Mouse (Mus musculus): ENCODE data around the gene Mgst2. TPM values are rescaled to one million over a fixed set of nuclear protein-coding genes. Genes with fewer than 3 reads are reported as not detected.

Gene Mgst2
- total and polyA plus RNA-seq, 2 experiments from 2014 or later: 8.7 to 16.5 TPM

GRCm38 (mm10) chr3:51705220-51705619, 45.1 kb downstream of the Mgst2 start:
- Histone ChIP-seq H3K9ac (replicated peaks; ENCODE audit: low read depth, low read length) (no peak overlapping the region), H3K4me1 (ENCODE audit: control insufficient read depth, insufficient read depth) (peaks cover 25% of the 10 kb centered on the region), H3K27me3 (ENCODE audit: control insufficient read depth, insufficient read depth, low read length) (no peaks in the 10 kb centered on the region), H3K27ac (ENCODE audit: low read depth) (no peak overlapping the region), H3K4me3 (ENCODE audit: low read depth, low read length) (no peak overlapping the region), H3K9me3 (replicated peaks; ENCODE audit: control insufficient read depth, low read length) (no peaks in the 10 kb centered on the region), H3K36me3 (replicated peaks; ENCODE audit: control insufficient read depth, insufficient read depth, low read length) (no peaks in the 10 kb centered on the region), H3K4me2 (ENCODE audit: low read depth, low read length) (no peak overlapping the region)
- no peak for DNase-seq (ENCODE audit: low spot score)
- ATAC-seq (ENCODE audit: insufficient read depth, low read depth): no peak
- 91% methylated on average over 7 of the region's 7 CpGs for WGBS
- TF ChIP-seq CTCF (IDR thresholded peaks at IDR 0.05; ENCODE audit: low read depth) (peak; percentile 46), EP300 (IDR thresholded peaks at IDR 0.05; ENCODE audit: low read depth) (no peak)

GRCm38 (mm10) chr3:51708375-51708745, 48.2 kb downstream of the Mgst2 start:
- H3K4me2 ChIP-seq (ENCODE audit: low read depth, low read length): peak overlapping the region; percentile 79
- ATAC-seq (ENCODE audit: insufficient read depth, low read depth) (peak; percentile 9; the same call in 1 of the 2 replicates), DNase-seq (ENCODE audit: low spot score) (no peak)
- whole genome bisulfite sequencing: 36% methylated on average over 1 of the region's 1 CpGs
- H3K9me3 ChIP-seq (replicated peaks; ENCODE audit: control insufficient read depth, low read length): no peaks in the 10 kb centered on the region
- H3K27me3 ChIP-seq (ENCODE audit: control insufficient read depth, insufficient read depth, low read length): no peaks in the 10 kb centered on the region
- no peak for TF ChIP-seq CTCF (IDR thresholded peaks at IDR 0.05; ENCODE audit: low read depth)
- TF ChIP-seq EP300 (IDR thresholded peaks at IDR 0.05; ENCODE audit: low read depth): no peak
- no peaks in the 10 kb centered on the region for H3K36me3 ChIP-seq (replicated peaks; ENCODE audit: control insufficient read depth, insufficient read depth, low read length)
- peaks cover 36% of the 10 kb centered on the region for H3K4me1 ChIP-seq (ENCODE audit: control insufficient read depth, insufficient read depth)
- H3K4me3 ChIP-seq (ENCODE audit: low read depth, low read length): peak overlapping the region; percentile 41
- H3K27ac ChIP-seq (ENCODE audit: low read depth): peak overlapping the region; percentile 98
- no peak overlapping the region for H3K9ac ChIP-seq (replicated peaks; ENCODE audit: low read depth, low read length)

GRCm38 (mm10) chr3:51708746-51709411, 48.7 kb downstream of the Mgst2 start:
- 9% methylated on average over 21 of the region's 21 CpGs for WGBS
- Histone ChIP-seq H3K27me3 (ENCODE audit: control insufficient read depth, insufficient read depth, low read length) (no peaks in the 10 kb centered on the region), H3K27ac (ENCODE audit: low read depth) (peak overlapping the region; percentile 98), H3K9me3 (replicated peaks; ENCODE audit: control insufficient read depth, low read length) (no peaks in the 10 kb centered on the region), H3K4me2 (ENCODE audit: low read depth, low read length) (peak overlapping the region; percentile 79), H3K4me1 (ENCODE audit: control insufficient read depth, insufficient read depth) (peaks cover 40% of the 10 kb centered on the region), H3K9ac (replicated peaks; ENCODE audit: low read depth, low read length) (peak overlapping the region; percentile 41), H3K36me3 (replicated peaks; ENCODE audit: control insufficient read depth, insufficient read depth, low read length) (no peaks in the 10 kb centered on the region), H3K4me3 (ENCODE audit: low read depth, low read length) (peak overlapping the region; percentile 41)
- ATAC-seq (ENCODE audit: insufficient read depth, low read depth) (peak; percentile 95), DNase-seq (ENCODE audit: low spot score) (peak; percentile 98)
- no peak for TF ChIP-seq CTCF (IDR thresholded peaks at IDR 0.05; ENCODE audit: low read depth)
- TF ChIP-seq EP300 (IDR thresholded peaks at IDR 0.05; ENCODE audit: low read depth): peak; percentile 93

- H3K36me3 ChIP-seq (replicated peaks; ENCODE audit: control insufficient read depth, insufficient read depth, low read length): no peaks in the 10 kb centered on the region
- H3K4me2 ChIP-seq (ENCODE audit: low read depth, low read length): 0 out of 2 replicates have a peak overlapping the region, but pooled peaks have one; percentile 7
- no peak for ATAC-seq (ENCODE audit: insufficient read depth, low read depth)
- no peak overlapping the region for H3K4me3 ChIP-seq (ENCODE audit: low read depth, low read length)
- H3K9me3 ChIP-seq (replicated peaks; ENCODE audit: control insufficient read depth, low read length): no peaks in the 10 kb centered on the region
- TF ChIP-seq EP300 (IDR thresholded peaks at IDR 0.05; ENCODE audit: low read depth) (no peak; the same call in 1 of the 2 replicates), CTCF (IDR thresholded peaks at IDR 0.05; ENCODE audit: low read depth) (no peak)
- H3K4me1 ChIP-seq (ENCODE audit: control insufficient read depth, insufficient read depth): peaks cover 40% of the 10 kb centered on the region
- 0 out of 2 replicates have a peak overlapping the region, but pooled peaks have one; percentile 46 for H3K27ac ChIP-seq (ENCODE audit: low read depth)
- no peak for DNase-seq (ENCODE audit: low spot score)
- WGBS: 10% methylated on average over 3 of the region's 3 CpGs
- H3K27me3 ChIP-seq (ENCODE audit: control insufficient read depth, insufficient read depth, low read length): no peaks in the 10 kb centered on the region
- no peak overlapping the region for H3K9ac ChIP-seq (replicated peaks; ENCODE audit: low read depth, low read length)
These were observed 52.2 kb downstream of the Mgst2 start for GRCm38 (mm10) chr3:51712382-51712781.

- H3K9ac ChIP-seq (replicated peaks; ENCODE audit: low read depth, low read length): no peak overlapping the region
- H3K9me3 ChIP-seq (replicated peaks; ENCODE audit: control insufficient read depth, low read length): no peaks in the 10 kb centered on the region
- no peaks in the 10 kb centered on the region for H3K27me3 ChIP-seq (ENCODE audit: control insufficient read depth, insufficient read depth, low read length)
- peaks cover 33% of the 10 kb centered on the region for H3K4me1 ChIP-seq (ENCODE audit: control insufficient read depth, insufficient read depth)
- H3K4me2 ChIP-seq (ENCODE audit: low read depth, low read length): no peak overlapping the region
- WGBS: 30% methylated on average over 8 of the region's 8 CpGs
- no peak overlapping the region for H3K4me3 ChIP-seq (ENCODE audit: low read depth, low read length)
- TF ChIP-seq EP300 (IDR thresholded peaks at IDR 0.05; ENCODE audit: low read depth) (no peak), CTCF (IDR thresholded peaks at IDR 0.05; ENCODE audit: low read depth) (no peak)
- no peaks in the 10 kb centered on the region for H3K36me3 ChIP-seq (replicated peaks; ENCODE audit: control insufficient read depth, insufficient read depth, low read length)
- H3K27ac ChIP-seq (ENCODE audit: low read depth): peak overlapping the region; percentile 8; the same call in 1 of the 2 replicates
- DNase-seq (ENCODE audit: low spot score) (peak; percentile 37), ATAC-seq (ENCODE audit: insufficient read depth, low read depth) (no peak)
These were observed 53.1 kb downstream of the Mgst2 start for GRCm38 (mm10) chr3:51713233-51713632.

Measured in heart, postnatal 0 days (tissue).